Mouse (Mus musculus) stomach, embryonic 14.5 days (tissue): ENCODE measurements around the gene Ina. TPM values are rescaled to one million over a fixed set of nuclear protein-coding genes. Genes with fewer than 3 reads are reported as not detected.

ENCODE experiments used
- ATAC-seq: fragments of 200-750 bp; cut with Nextera tagmentation; 2 replicates; pipeline ENCODE4 v1.8.0; 2017; ENCODE audit warnings: low read depth, moderate TSS enrichment; ENCODE audit not compliant: insufficient number of reproducible peaks, insufficient read depth, low FRiP score
- H3K27ac ChIP-seq: fragments of 300-500 bp; sonication (generic); 2 replicates; pipeline ENCODE4 v1.5.1; 2014; ENCODE audit warnings: mild to moderate bottlenecking, low read length, moderate library complexity, mixed read lengths
- H3K27me3 ChIP-seq: fragments of 300-500 bp; sonication (generic); 2 replicates; pipeline ENCODE4 v1.6.1; 2014; ENCODE audit warnings: low read length, control low read depth, mixed read lengths; ENCODE audit not compliant: control insufficient read depth, insufficient read depth
- H3K36me3 ChIP-seq: fragments of 300-500 bp; sonication (generic); 2 replicates; pipeline ENCODE4 v1.6.1; 2014; ENCODE audit warnings: mild to moderate bottlenecking, control low read depth, low read length, moderate library complexity, mixed read lengths; ENCODE audit not compliant: control insufficient read depth, insufficient read depth
- H3K4me1 ChIP-seq: fragments of 300-500 bp; sonication (generic); 2 replicates; pipeline ENCODE4 v1.6.1; 2014; ENCODE audit warnings: low read length, control low read depth, mixed read lengths; ENCODE audit not compliant: control insufficient read depth, insufficient read depth
- H3K4me2 ChIP-seq: fragments of 300-500 bp; sonication (generic); replicated peaks from 2 replicates; pipeline ENCODE4 v1.6.1; 2014; ENCODE audit warnings: low read depth, low read length, control low read depth
- H3K4me3 ChIP-seq: fragments of 300-500 bp; sonication (generic); 2 replicates; pipeline ENCODE4 v1.5.1; 2014; ENCODE audit warnings: low read depth, low read length, control low read depth
- H3K9ac ChIP-seq: fragments of 300-500 bp; sonication (generic); replicated peaks from 2 replicates; pipeline ENCODE4 v1.6.1; 2014; ENCODE audit warnings: low read depth, mild to moderate bottlenecking, control low read depth, low read length, moderate library complexity, mixed read lengths
- H3K9me3 ChIP-seq: fragments of 300-500 bp; sonication (generic); 2 replicates; pipeline ENCODE4 v1.6.1; 2016; ENCODE audit warnings: low read depth, low read length, control low read depth; ENCODE audit not compliant: control insufficient read depth
- WGBS: fragments of 180-500 bp; shearing (Covaris S2); extraction: QIAGEN DNeasy Blood & Tissue Kit; methylation state at CpG from one replicate; pipeline ENCODE4 v1.1.7; 2014; 5-methylcytosine and 5-hydroxymethylcytosine counted together
- polyA plus RNA-seq: library from polyadenylated mRNA; unstranded; fragments of >200 nt; fragmentation: Nextera tagmentation; extraction: Ambion mirVana; gene quantifications from 2 replicates; pipeline ENCODE4 v1.2.1, GENCODE M21; 2014

Ina gene
- polyA plus RNA-seq, 1 experiment from 2014 or later = 16.0 TPM

- WGBS = 71% methylated on average over 6 of the region's 6 CpGs
- Histone ChIP-seq H3K27ac (no peak overlapping the region), H3K4me1 (no peaks in the 10 kb centered on the region), H3K9ac (no peak overlapping the region), H3K36me3 (no peaks in the 10 kb centered on the region), H3K27me3 (no peaks in the 10 kb centered on the region), H3K4me2 (no peak overlapping the region), H3K4me3 (no peak overlapping the region), H3K9me3 (no peaks in the 10 kb centered on the region)
- no peak for ATAC-seq
Measured at GRCm38 (mm10) chr19:47003742-47004511, 10.6 kb upstream of the Ina start.

DNA sequence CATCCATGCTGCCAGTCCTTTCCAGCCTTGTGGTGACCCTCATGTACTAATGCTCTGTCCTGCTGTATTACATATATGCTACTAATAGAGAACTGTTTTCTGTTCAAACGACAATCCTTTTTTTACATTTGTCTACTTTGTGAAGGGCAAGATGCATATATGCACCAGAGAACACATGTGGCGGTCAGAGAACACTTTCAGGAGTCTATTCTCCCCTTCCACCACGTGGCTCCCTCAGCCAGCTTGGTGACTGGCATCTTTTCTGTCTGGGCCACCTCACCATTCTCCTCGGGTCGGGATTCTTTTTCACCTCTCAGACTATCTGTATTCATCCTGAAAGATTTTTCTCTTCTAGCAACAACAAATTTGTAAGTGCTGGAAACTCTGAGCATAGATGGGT, 8.6 kb upstream of the Ina start:
- Histone ChIP-seq H3K36me3 (no peaks in the 10 kb centered on the region), H3K4me1 (no peaks in the 10 kb centered on the region), H3K4me2 (no peak overlapping the region), H3K27ac (no peak overlapping the region), H3K4me3 (no peak overlapping the region), H3K9me3 (no peaks in the 10 kb centered on the region), H3K9ac (no peak overlapping the region), H3K27me3 (no peaks in the 10 kb centered on the region)
- no peak for ATAC-seq
- 62% methylated on average over 5 of the region's 5 CpGs for WGBS

DNA sequence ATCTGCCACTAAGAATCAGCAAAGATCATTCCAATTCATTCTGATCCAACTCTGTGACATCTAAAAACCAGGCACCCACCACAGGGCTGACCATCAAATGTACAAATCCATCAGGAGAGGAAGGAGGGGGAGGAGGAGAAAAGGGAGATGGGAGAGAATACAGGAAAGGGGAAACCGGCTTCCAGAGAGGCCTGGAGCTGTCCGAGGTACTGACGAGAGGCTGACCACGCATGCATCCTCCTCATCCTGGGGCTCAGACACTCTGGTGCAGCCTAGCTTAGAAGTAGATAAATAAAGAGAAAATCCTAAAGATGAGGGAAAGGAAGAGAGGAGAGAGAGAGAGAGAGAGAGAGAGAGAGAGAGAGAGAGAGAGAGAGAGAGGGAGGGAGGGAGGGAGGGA, 8.2 kb upstream of the Ina start:
- Histone ChIP-seq H3K27ac (no peak overlapping the region), H3K27me3 (no peaks in the 10 kb centered on the region), H3K4me3 (no peak overlapping the region), H3K4me2 (no peak overlapping the region), H3K4me1 (no peaks in the 10 kb centered on the region), H3K9me3 (no peaks in the 10 kb centered on the region), H3K9ac (no peak overlapping the region), H3K36me3 (no peaks in the 10 kb centered on the region)
- ATAC-seq = no peak
- 0% methylated on average over 4 of the region's 4 CpGs for WGBS

GRCm38 (mm10) chr19:47009420-47009819, 5.1 kb upstream of the Ina start:
- no peak overlapping the region for H3K4me2 ChIP-seq
- H3K9me3 ChIP-seq = no peaks in the 10 kb centered on the region
- H3K36me3 ChIP-seq = no peaks in the 10 kb centered on the region
- H3K27me3 ChIP-seq = peaks cover 17% of the 10 kb centered on the region
- peaks cover 3% of the 10 kb centered on the region; the same call in 1 of the 2 replicates for H3K4me1 ChIP-seq
- H3K4me3 ChIP-seq = no peak overlapping the region
- no peak overlapping the region for H3K9ac ChIP-seq
- no peak overlapping the region for H3K27ac ChIP-seq
- ATAC-seq = no peak
- 83% methylated on average over 7 of the region's 7 CpGs for WGBS

GRCm38 (mm10) chr19:47009943-47010342, 4.6 kb upstream of the Ina start:
- Histone ChIP-seq H3K9ac (no peak overlapping the region), H3K27me3 (peaks cover 22% of the 10 kb centered on the region), H3K4me1 (peaks cover 7% of the 10 kb centered on the region; the same call in 1 of the 2 replicates), H3K9me3 (no peaks in the 10 kb centered on the region), H3K4me3 (no peak overlapping the region), H3K36me3 (no peaks in the 10 kb centered on the region), H3K27ac (no peak overlapping the region), H3K4me2 (no peak overlapping the region)
- no peak for ATAC-seq
- 76% methylated on average over 5 of the region's 5 CpGs for WGBS

GRCm38 (mm10) chr19:47012521-47013130, 1.9 kb upstream of the Ina start:
- H3K9me3 ChIP-seq = no peaks in the 10 kb centered on the region
- H3K36me3 ChIP-seq = no peaks in the 10 kb centered on the region
- H3K4me3 ChIP-seq = no peak overlapping the region
- H3K27ac ChIP-seq = no peak overlapping the region
- ATAC-seq = no peak
- H3K4me2 ChIP-seq = no peak overlapping the region
- peaks cover 36% of the 10 kb centered on the region for H3K27me3 ChIP-seq
- no peak overlapping the region for H3K9ac ChIP-seq
- WGBS = 89% methylated on average over 15 of the region's 15 CpGs
- H3K4me1 ChIP-seq = peaks cover 11% of the 10 kb centered on the region; the same call in 1 of the 2 replicates

- Histone ChIP-seq H3K4me2 (no peak overlapping the region; the same call in 1 of the 2 replicates), H3K4me3 (peak overlapping the region; percentile 44), H3K9me3 (no peaks in the 10 kb centered on the region), H3K27ac (no peak overlapping the region), H3K27me3 (peaks cover 38% of the 10 kb centered on the region), H3K4me1 (peaks cover 11% of the 10 kb centered on the region; the same call in 1 of the 2 replicates), H3K9ac (no peak overlapping the region), H3K36me3 (no peaks in the 10 kb centered on the region)
- 13% methylated on average over 20 of the region's 20 CpGs for WGBS
- no peak for ATAC-seq
Measured at GRCm38 (mm10) chr19:47013340-47014158, 949 bp upstream of the Ina start.

GRCm38 (mm10) chr19:47014159-47014446, 395 bp upstream of the Ina start:
- Histone ChIP-seq H3K27me3 (peaks cover 38% of the 10 kb centered on the region), H3K27ac (no peak overlapping the region), H3K4me1 (peaks cover 11% of the 10 kb centered on the region; the same call in 1 of the 2 replicates), H3K36me3 (no peaks in the 10 kb centered on the region), H3K9me3 (no peaks in the 10 kb centered on the region), H3K4me2 (peak overlapping the region; percentile 90), H3K9ac (no peak overlapping the region), H3K4me3 (peak overlapping the region; percentile 44)
- ATAC-seq = no peak
- 1% methylated on average over 11 of the region's 11 CpGs for WGBS
